Mouse (Mus musculus) lung, adult 2 months (tissue): ENCODE data around the gene Ttc12. TPM values are rescaled to one million over a fixed set of nuclear protein-coding genes. Genes with fewer than 3 reads are reported as not detected.

Experiments
- DNase-seq: peaks from one replicate; pipeline ENCODE4 v3.0.0; 2022
- H3K4me1 ChIP-seq: fragments of 200-500 bp; 2 replicates; pipeline ENCODE4 v1.6.1; 2011; ENCODE audit warnings: low read length; ENCODE audit not compliant: control insufficient read depth, insufficient read depth
- H3K4me3 ChIP-seq: fragments of 200-500 bp; replicated peaks from 2 replicates; pipeline ENCODE3; 2011; ENCODE audit warnings: low read depth, mild to moderate bottlenecking, control low read depth, low read length; ENCODE audit errors: extremely low read depth
- CTCF ChIP-seq: fragments of 200-500 bp; IDR thresholded peaks from 2 replicates; pipeline ENCODE4 v1.5.1; 2011; ENCODE audit warnings: mild to moderate bottlenecking, low read length, control low read depth; ENCODE audit not compliant: insufficient read depth
- POLR2A ChIP-seq: fragments of 200-500 bp; IDR thresholded peaks from 2 replicates; pipeline ENCODE4 v1.6.1; 2011; ENCODE audit warnings: low read depth, mild to moderate bottlenecking, control low read depth, low read length, borderline replicate concordance; ENCODE audit errors: extremely low read depth
- WGBS: fragments of 180-500 bp; shearing (Covaris S2); methylation state at CpG from one replicate; pipeline ENCODE4 v1.1.7; 2018; 5-methylcytosine and 5-hydroxymethylcytosine counted together
- polyA plus RNA-seq: library from polyadenylated mRNA; depleted of rRNA; stranded (reverse); fragments of >200 nt; gene quantifications from 2 replicates; pipeline ENCODE4 v1.2.3, GENCODE M21; 2012

The Ttc12 gene
- polyA plus RNA-seq, 1 experiment, result 6.0 TPM

GRCm38 (mm10) chr9:49472126-49472525, 13.9 kb downstream of the Ttc12 start:
- no peak overlapping the region for H3K4me3 ChIP-seq
- DNase-seq, result no peak
- no peaks in the 10 kb centered on the region for H3K4me1 ChIP-seq
- WGBS, result 63% methylated on average over 11 of the region's 11 CpGs
- TF ChIP-seq CTCF, result no peak
- no peak for TF ChIP-seq POLR2A

- Histone ChIP-seq H3K4me1 (no peaks in the 10 kb centered on the region), H3K4me3 (no peak overlapping the region)
- no peak for TF ChIP-seq POLR2A
- DNase-seq, result no peak
- 78% methylated on average over 6 of the region's 6 CpGs for WGBS
Measured at GRCm38 (mm10) chr9:49470946-49471345, 15.1 kb downstream of the Ttc12 start.

GRCm38 (mm10) chr9:49470006-49470405, 16.0 kb downstream of the Ttc12 start:
- no peaks in the 10 kb centered on the region for H3K4me1 ChIP-seq
- no peak for TF ChIP-seq CTCF
- TF ChIP-seq POLR2A, result no peak
- no peak for DNase-seq
- no peak overlapping the region for H3K4me3 ChIP-seq
- WGBS, result 94% methylated on average over 19 of the region's 19 CpGs

- TF ChIP-seq CTCF (no peak), POLR2A (no peak)
- 80% methylated on average over 3 of the region's 3 CpGs for WGBS
- DNase-seq, result no peak
- no peaks in the 10 kb centered on the region for H3K4me1 ChIP-seq
- H3K4me3 ChIP-seq, result no peak overlapping the region
Measured at GRCm38 (mm10) chr9:49456136-49456535, 29.9 kb downstream of the Ttc12 start.

GRCm38 (mm10) chr9:49452396-49452795, 33.6 kb downstream of the Ttc12 start:
- TF ChIP-seq CTCF, result no peak
- no peak for TF ChIP-seq POLR2A
- WGBS, result 85% methylated on average over 1 of the region's 1 CpGs
- Histone ChIP-seq H3K4me3 (no peak overlapping the region), H3K4me1 (no peaks in the 10 kb centered on the region)
- DNase-seq, result no peak

GRCm38 (mm10) chr9:49450491-49450890, 35.5 kb downstream of the Ttc12 start:
- no peak overlapping the region for H3K4me3 ChIP-seq
- WGBS, result 77% methylated on average over 3 of the region's 3 CpGs
- no peak for DNase-seq
- H3K4me1 ChIP-seq, result no peaks in the 10 kb centered on the region
- TF ChIP-seq CTCF (no peak), POLR2A (no peak)

- no peak for TF ChIP-seq POLR2A
- TF ChIP-seq CTCF, result no peak
- H3K4me3 ChIP-seq, result no peak overlapping the region
- 79% methylated on average over 3 of the region's 3 CpGs for WGBS
- DNase-seq, result no peak
- no peaks in the 10 kb centered on the region for H3K4me1 ChIP-seq
Measured at GRCm38 (mm10) chr9:49442621-49443020, 43.4 kb downstream of the Ttc12 start.

GRCm38 (mm10) chr9:49427478-49427877, 58.5 kb downstream of the Ttc12 start:
- no peak for DNase-seq
- 57% methylated on average over 5 of the region's 5 CpGs for WGBS
- TF ChIP-seq CTCF (no peak), POLR2A (no peak)
- Histone ChIP-seq H3K4me3 (no peak overlapping the region), H3K4me1 (no peaks in the 10 kb centered on the region)

- H3K4me1 ChIP-seq, result no peaks in the 10 kb centered on the region
- no peak for DNase-seq
- TF ChIP-seq POLR2A (no peak), CTCF (no peak)
- WGBS, result 63% methylated on average over 7 of the region's 7 CpGs
- no peak within 1 kb of the TSS for H3K4me3 ChIP-seq
Measured at GRCm38 (mm10) chr9:49426921-49427320, 59.1 kb downstream of the Ttc12 start, which contains the start of gene Ankk1. TSS of gene Ankk1 (minus strand) at chr9:49427021.

- no peak for DNase-seq
- WGBS, result 56% methylated on average over 1 of the region's 1 CpGs
- H3K4me1 ChIP-seq, result no peaks in the 10 kb centered on the region
- TF ChIP-seq POLR2A (no peak), CTCF (no peak)
- H3K4me3 ChIP-seq, result no peak overlapping the region
Measured at GRCm38 (mm10) chr9:49425585-49425984, 60.4 kb downstream of the Ttc12 start.

GRCm38 (mm10) chr9:49423866-49424265, 62.2 kb downstream of the Ttc12 start:
- Histone ChIP-seq H3K4me1 (no peaks in the 10 kb centered on the region), H3K4me3 (no peak overlapping the region)
- WGBS, result 88% methylated on average over 5 of the region's 5 CpGs
- no peak for DNase-seq
- TF ChIP-seq POLR2A (no peak), CTCF (no peak)
